Mouse (Mus musculus) kidney, embryonic 14.5 days (tissue): Measurements from ENCODE around the gene Ccdc182. TPM values are rescaled to one million over a fixed set of nuclear protein-coding genes. Genes with fewer than 3 reads are reported as not detected.
A peak's percentile ranks its signal among the peaks of the same experiment; 100 is the strongest.

Source experiments
- ATAC-seq: fragments of 200-750 bp; cut with Nextera tagmentation; 2 replicates; pipeline ENCODE4 v1.8.0; 2017; ENCODE audit warnings: moderate number of reproducible peaks, mild to moderate bottlenecking, moderate TSS enrichment, moderate library complexity; ENCODE audit not compliant: low FRiP score, low TSS enrichment
- H3K27ac ChIP-seq: fragments of 300-500 bp; sonication (generic); 2 replicates; pipeline ENCODE4 v1.5.1; 2014; ENCODE audit warnings: low read depth, mild to moderate bottlenecking, low read length, moderate library complexity, mixed read lengths
- H3K27me3 ChIP-seq: fragments of 300-500 bp; sonication (generic); 2 replicates; pipeline ENCODE4 v1.6.1; 2014; ENCODE audit warnings: mild to moderate bottlenecking, low read length; ENCODE audit not compliant: control insufficient read depth, insufficient read depth
- H3K36me3 ChIP-seq: fragments of 300-500 bp; sonication (generic); 2 replicates; pipeline ENCODE4 v1.6.1; 2014; ENCODE audit warnings: low read length, mixed read lengths; ENCODE audit not compliant: control insufficient read depth, insufficient read depth
- H3K4me1 ChIP-seq: fragments of 300-500 bp; sonication (generic); 2 replicates; pipeline ENCODE4 v1.6.1; 2014; ENCODE audit warnings: low read length, mixed read lengths; ENCODE audit not compliant: control insufficient read depth, insufficient read depth
- H3K4me2 ChIP-seq: fragments of 300-500 bp; sonication (generic); replicated peaks from 2 replicates; pipeline ENCODE4 v1.6.1; 2014; ENCODE audit warnings: low read depth, mild to moderate bottlenecking, low read length
- H3K4me3 ChIP-seq: fragments of 300-500 bp; sonication (generic); 2 replicates; pipeline ENCODE4 v1.5.1; 2014; ENCODE audit warnings: mild to moderate bottlenecking, low read length
- H3K9ac ChIP-seq: fragments of 300-500 bp; sonication (generic); 2 replicates; pipeline ENCODE4 v1.6.1; 2014; ENCODE audit warnings: low read depth, mild to moderate bottlenecking, low read length, moderate library complexity
- H3K9me3 ChIP-seq: fragments of 300-500 bp; sonication (generic); 2 replicates; pipeline ENCODE4 v1.6.1; 2016; ENCODE audit warnings: low read length; ENCODE audit not compliant: control insufficient read depth
- WGBS: fragments of 180-500 bp; shearing (Covaris S2); extraction: QIAGEN DNeasy Blood & Tissue Kit; methylation state at CpG from one replicate; pipeline ENCODE4 v1.1.7; 2014; 5-methylcytosine and 5-hydroxymethylcytosine counted together
- polyA plus RNA-seq: library from polyadenylated mRNA; unstranded; fragments of >200 nt; fragmentation: Nextera tagmentation; extraction: Ambion mirVana; gene quantifications from 2 replicates; pipeline ENCODE4 v1.2.1, GENCODE M21; 2014

Gene Ccdc182
- polyA plus RNA-seq, 1 experiment from 2014 or later, result 3.1 TPM

- no peaks in the 10 kb centered on the region for H3K36me3 ChIP-seq
- H3K4me2 ChIP-seq, result no peak overlapping the region
- no peak overlapping the region for H3K27ac ChIP-seq
- peaks cover 7% of the 10 kb centered on the region; the same call in 1 of the 2 replicates for H3K4me1 ChIP-seq
- no peak for ATAC-seq
- no peak overlapping the region for H3K9ac ChIP-seq
- no peaks in the 10 kb centered on the region for H3K27me3 ChIP-seq
- WGBS, result 81% methylated on average over 4 of the region's 4 CpGs
- peaks cover 5% of the 10 kb centered on the region for H3K9me3 ChIP-seq
- no peak overlapping the region for H3K4me3 ChIP-seq
Observed at GRCm38 (mm10) chr11:88257700-88258099, 36.2 kb upstream of the Ccdc182 start.

DNA sequence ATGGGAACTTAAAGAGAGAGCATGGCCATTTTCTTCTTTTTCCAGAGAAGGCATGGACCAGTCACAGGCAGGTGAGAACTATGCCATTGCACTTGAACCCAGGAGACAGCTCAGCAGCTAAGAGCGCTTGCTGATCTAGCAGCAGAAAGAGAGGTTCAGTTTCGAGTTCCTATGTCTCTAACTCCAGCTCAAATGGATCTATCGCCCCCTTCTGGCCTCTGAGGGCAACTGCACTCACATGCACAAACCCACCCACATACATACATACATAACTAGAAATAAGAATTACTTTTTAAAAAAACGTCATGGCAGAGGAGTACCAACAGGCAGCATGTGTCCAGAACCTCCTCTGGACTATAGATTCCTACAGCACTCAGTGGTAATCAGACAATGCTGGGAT is 35.6 kb upstream of the Ccdc182 start:
- Histone ChIP-seq H3K9me3 (peaks cover 5% of the 10 kb centered on the region), H3K4me1 (0 out of 2 replicates have a peak, but pooled peaks cover 3% of the 10 kb centered on the region), H3K9ac (no peak overlapping the region), H3K27me3 (no peaks in the 10 kb centered on the region), H3K4me2 (no peak overlapping the region), H3K4me3 (no peak overlapping the region), H3K27ac (no peak overlapping the region), H3K36me3 (no peaks in the 10 kb centered on the region)
- no peak for ATAC-seq
- 80% methylated on average over 4 of the region's 4 CpGs for WGBS

DNA sequence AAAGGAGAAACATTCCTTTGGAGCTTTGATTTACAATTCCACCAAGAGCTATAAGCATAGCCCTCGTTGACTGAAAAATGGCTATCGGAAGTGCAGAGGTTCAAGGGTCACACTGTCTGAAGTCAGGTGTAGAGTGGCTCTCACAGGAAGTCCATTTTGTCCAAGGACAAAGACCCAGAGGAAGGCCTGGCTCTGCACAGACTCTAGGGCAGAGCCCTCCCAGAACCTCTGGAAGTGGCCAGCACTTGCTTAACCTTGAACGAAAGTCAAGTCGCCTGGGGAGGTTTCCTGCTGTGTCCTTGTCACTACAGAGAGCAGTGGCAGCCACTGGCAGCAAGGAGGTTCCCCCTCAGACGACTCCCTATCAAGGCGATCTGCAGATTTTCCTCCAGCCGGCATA is 33.4 kb upstream of the Ccdc182 start:
- WGBS, result 41% methylated on average over 7 of the region's 7 CpGs
- H3K4me3 ChIP-seq, result no peak overlapping the region
- no peak overlapping the region for H3K27ac ChIP-seq
- no peak overlapping the region for H3K9ac ChIP-seq
- 0 out of 2 replicates have a peak, but pooled peaks cover 3% of the 10 kb centered on the region for H3K4me1 ChIP-seq
- peak; percentile 32; the same call in 1 of the 2 replicates for ATAC-seq
- peaks cover 5% of the 10 kb centered on the region for H3K9me3 ChIP-seq
- no peaks in the 10 kb centered on the region for H3K27me3 ChIP-seq
- no peak overlapping the region for H3K4me2 ChIP-seq
- H3K36me3 ChIP-seq, result no peaks in the 10 kb centered on the region

DNA sequence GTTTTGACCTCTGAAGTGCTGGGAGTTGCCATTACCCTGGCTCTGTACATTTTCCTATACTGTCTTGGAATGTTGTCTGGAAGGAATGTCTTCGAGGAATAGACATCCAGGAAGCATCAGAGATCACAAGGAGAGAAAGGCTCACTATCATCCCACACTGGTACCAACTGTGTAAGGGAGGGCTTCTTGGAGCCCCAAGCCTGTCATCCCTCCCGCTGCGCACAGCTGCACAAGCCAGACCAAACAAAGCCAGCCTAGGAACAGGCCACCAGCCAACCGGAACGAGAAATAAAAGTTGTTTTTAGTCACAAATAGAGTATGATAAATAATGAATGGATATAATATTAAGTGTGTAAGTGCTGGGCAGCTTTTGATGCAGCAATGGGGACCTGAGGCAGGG is 29.0 kb upstream of the Ccdc182 start:
- 57% methylated on average over 5 of the region's 5 CpGs for WGBS
- no peak overlapping the region for H3K9ac ChIP-seq
- H3K9me3 ChIP-seq, result peaks cover under 1% of the 10 kb centered on the region; the same call in 1 of the 2 replicates
- H3K4me1 ChIP-seq, result 0 out of 2 replicates have a peak, but pooled peaks cover 3% of the 10 kb centered on the region
- no peaks in the 10 kb centered on the region for H3K27me3 ChIP-seq
- ATAC-seq, result peak; percentile 79
- H3K4me2 ChIP-seq, result no peak overlapping the region
- peak overlapping the region; percentile 26; the same call in 1 of the 2 replicates for H3K27ac ChIP-seq
- H3K36me3 ChIP-seq, result no peaks in the 10 kb centered on the region
- no peak overlapping the region for H3K4me3 ChIP-seq

- WGBS, result 60% methylated on average over 6 of the region's 6 CpGs
- Histone ChIP-seq H3K4me3 (no peak overlapping the region), H3K36me3 (no peaks in the 10 kb centered on the region), H3K9me3 (no peaks in the 10 kb centered on the region), H3K27ac (no peak overlapping the region), H3K4me2 (no peak overlapping the region), H3K4me1 (no peaks in the 10 kb centered on the region), H3K9ac (no peak overlapping the region), H3K27me3 (no peaks in the 10 kb centered on the region)
- no peak for ATAC-seq
Observed at GRCm38 (mm10) chr11:88266311-88266710, 27.5 kb upstream of the Ccdc182 start.

GRCm38 (mm10) chr11:88271870-88272269 is 22.0 kb upstream of the Ccdc182 start:
- Histone ChIP-seq H3K27ac (no peak overlapping the region), H3K9ac (no peak overlapping the region), H3K4me2 (no peak overlapping the region), H3K4me3 (no peak overlapping the region), H3K36me3 (no peaks in the 10 kb centered on the region), H3K4me1 (peaks cover 22% of the 10 kb centered on the region), H3K9me3 (no peaks in the 10 kb centered on the region), H3K27me3 (no peaks in the 10 kb centered on the region; the same call in 1 of the 2 replicates)
- 66% methylated on average over 3 of the region's 3 CpGs for WGBS
- ATAC-seq, result no peak

DNA sequence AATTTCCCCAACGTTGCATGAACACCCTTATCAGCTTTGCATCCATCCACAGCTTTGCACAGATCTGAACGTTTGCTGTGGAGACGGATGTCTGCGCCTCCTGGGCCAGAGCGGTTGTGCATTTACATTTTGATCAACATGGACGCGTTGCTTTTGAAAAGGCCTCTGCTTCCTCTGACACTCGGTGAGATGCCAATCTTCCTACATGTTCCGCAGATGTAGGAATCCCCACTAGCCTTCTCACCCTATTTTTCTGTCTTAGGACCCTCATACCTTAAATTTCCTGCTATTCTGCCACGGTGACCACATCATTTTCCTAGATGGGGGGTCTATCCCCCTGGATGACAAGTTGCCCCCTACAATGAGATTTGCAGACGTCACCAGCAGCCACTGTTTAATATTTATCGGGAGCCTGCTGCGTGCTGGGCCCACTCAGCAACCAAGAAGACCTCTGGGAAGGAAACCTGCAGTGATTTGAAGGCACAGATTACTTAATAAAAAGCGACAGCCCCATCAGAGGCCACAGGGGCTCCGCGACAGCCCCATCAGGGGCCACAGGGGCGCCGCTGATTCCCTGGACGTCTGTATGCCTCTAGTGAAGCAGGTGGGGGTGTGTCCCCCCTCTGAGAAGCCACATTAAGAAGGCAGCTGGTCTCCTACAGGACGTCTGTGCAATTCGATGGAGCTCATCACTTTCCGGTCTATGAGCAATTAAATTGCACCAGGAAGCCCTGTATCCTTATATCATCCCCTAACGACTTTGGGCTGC is 19.6 kb upstream of the Ccdc182 start:
- Histone ChIP-seq H3K4me2 (peak overlapping the region; percentile 15; the same call in 1 of the 2 replicates), H3K27me3 (no peaks in the 10 kb centered on the region; the same call in 1 of the 2 replicates), H3K27ac (no peak overlapping the region), H3K4me1 (peaks cover 22% of the 10 kb centered on the region), H3K9me3 (no peaks in the 10 kb centered on the region), H3K9ac (0 out of 2 replicates have a peak overlapping the region, but pooled peaks have one; percentile 18), H3K4me3 (no peak overlapping the region), H3K36me3 (no peaks in the 10 kb centered on the region)
- no peak for ATAC-seq
- WGBS, result 60% methylated on average over 23 of the region's 23 CpGs

- Histone ChIP-seq H3K4me3 (no peak overlapping the region), H3K36me3 (no peaks in the 10 kb centered on the region), H3K4me1 (peaks cover 22% of the 10 kb centered on the region), H3K9me3 (no peaks in the 10 kb centered on the region), H3K4me2 (peak overlapping the region; percentile 15), H3K27me3 (no peaks in the 10 kb centered on the region; the same call in 1 of the 2 replicates), H3K9ac (no peak overlapping the region), H3K27ac (no peak overlapping the region)
- 11% methylated on average over 13 of the region's 13 CpGs for whole genome bisulfite sequencing
- ATAC-seq, result no peak
Observed at GRCm38 (mm10) chr11:88274901-88275498, 18.9 kb upstream of the Ccdc182 start.

DNA sequence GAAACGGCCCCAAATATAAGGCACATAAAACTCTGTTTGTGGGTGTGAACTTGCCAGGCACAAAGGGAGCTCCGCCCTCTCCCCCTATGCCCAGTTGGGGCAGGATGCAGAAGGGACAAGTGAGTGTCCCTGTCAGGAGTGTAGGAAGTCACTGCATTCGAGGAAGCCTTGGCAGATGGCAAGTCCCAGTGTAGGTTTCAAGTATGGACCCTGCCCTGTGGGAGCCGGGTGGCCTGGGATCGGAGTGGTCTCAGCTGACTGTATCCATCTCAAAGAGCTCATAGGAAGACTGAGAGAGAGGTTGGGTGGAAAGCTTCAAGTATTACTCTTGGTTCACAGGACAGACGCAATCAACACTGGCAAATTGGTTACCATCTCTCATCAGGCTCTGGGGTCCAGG is 17.9 kb upstream of the Ccdc182 start:
- Histone ChIP-seq H3K4me1 (peaks cover 22% of the 10 kb centered on the region), H3K9ac (no peak overlapping the region; the same call in 1 of the 2 replicates), H3K9me3 (no peaks in the 10 kb centered on the region), H3K27me3 (no peaks in the 10 kb centered on the region; the same call in 1 of the 2 replicates), H3K27ac (no peak overlapping the region), H3K4me3 (no peak overlapping the region), H3K4me2 (no peak overlapping the region), H3K36me3 (no peaks in the 10 kb centered on the region)
- WGBS, result 72% methylated on average over 6 of the region's 6 CpGs
- no peak for ATAC-seq
